Mouse (Mus musculus): ENCODE results near the gene A630076J17Rik. TPM values are rescaled to one million over a fixed set of nuclear protein-coding genes. Genes with fewer than 3 reads are reported as not detected.

A630076J17Rik gene
- polyA plus RNA-seq, 1 experiment from 2014 or later: 0.40 TPM

Other genes starting within 250 kb of the A630076J17Rik start
- gene Kcna3, start 194.4 kb upstream of the A630076J17Rik start, polyA plus RNA-seq (2015; fragmentation: Nextera tagmentation; extraction: Ambion mirVana): 11.6 and 12.0 TPM in 2 replicates
- gene Kcna2, start 129.5 kb upstream of the A630076J17Rik start, polyA plus RNA-seq (2015; fragmentation: Nextera tagmentation; extraction: Ambion mirVana): 1.7 and 2.1 TPM in 2 replicates
- gene Kcna10, start 47.6 kb upstream of the A630076J17Rik start, polyA plus RNA-seq (2015; fragmentation: Nextera tagmentation; extraction: Ambion mirVana): not detected in 2 replicates
- 4.5 TPM in 1 of 2 replicates, not detected in the other for gene Cym, start 8.9 kb upstream of the A630076J17Rik start, polyA plus RNA-seq (2015; fragmentation: Nextera tagmentation; extraction: Ambion mirVana)
- not detected in 2 replicates for gene Prok1, start 9.1 kb downstream of the A630076J17Rik start, polyA plus RNA-seq (2015; fragmentation: Nextera tagmentation; extraction: Ambion mirVana)
- 176 and 186 TPM in 2 replicates for gene Lamtor5, start 48.2 kb downstream of the A630076J17Rik start, polyA plus RNA-seq (2015; fragmentation: Nextera tagmentation; extraction: Ambion mirVana)
- 2.5 and 2.6 TPM in 2 replicates for gene Slc16a4, start 60.6 kb downstream of the A630076J17Rik start, polyA plus RNA-seq (2015; fragmentation: Nextera tagmentation; extraction: Ambion mirVana)
- 6.9 and 7.5 TPM in 2 replicates for gene Rbm15, start 103.1 kb downstream of the A630076J17Rik start, polyA plus RNA-seq (2015; fragmentation: Nextera tagmentation; extraction: Ambion mirVana)
- gene Kcnc4, start 228.9 kb downstream of the A630076J17Rik start, polyA plus RNA-seq (2015; fragmentation: Nextera tagmentation; extraction: Ambion mirVana): 10.1 and 10.4 TPM in 2 replicates

All from hindbrain, embryonic 15.5 days (tissue).